Mouse (Mus musculus) liver, embryonic 13.5 days (tissue): ENCODE data around the gene Rapgef4. TPM values are rescaled to one million over a fixed set of nuclear protein-coding genes. Genes with fewer than 3 reads are reported as not detected.

Experiments used
- ATAC-seq: fragments of 200-750 bp; cut with Nextera tagmentation; 2 replicates; pipeline ENCODE4 v1.8.0; 2017; ENCODE audit warnings: low read depth, mild to moderate bottlenecking, moderate number of reproducible peaks, moderate library complexity
- DNase-seq: peaks from one replicate; pipeline ENCODE4 v3.0.0; 2022
- H3K27ac ChIP-seq: fragments of 300-500 bp; sonication (generic); 2 replicates; pipeline ENCODE4 v1.5.1; 2015; ENCODE audit warnings: moderate library complexity, mild to moderate bottlenecking, inconsistent platforms
- H3K27me3 ChIP-seq: fragments of 300-500 bp; sonication (generic); 2 replicates; pipeline ENCODE4 v1.6.1; 2015; ENCODE audit warnings: mild to moderate bottlenecking, inconsistent platforms
- H3K36me3 ChIP-seq: fragments of 300-500 bp; sonication (generic); 2 replicates; pipeline ENCODE4 v1.6.1; 2015; ENCODE audit warnings: mild to moderate bottlenecking, inconsistent platforms
- H3K4me1 ChIP-seq: fragments of 300-500 bp; sonication (generic); replicated peaks from 2 replicates; pipeline ENCODE4 v1.6.1; 2015; ENCODE audit warnings: inconsistent platforms
- H3K4me2 ChIP-seq: fragments of 300-500 bp; sonication (generic); 2 replicates; pipeline ENCODE4 v1.6.1; 2015; ENCODE audit warnings: inconsistent platforms, mild to moderate bottlenecking, moderate library complexity
- H3K4me3 ChIP-seq: fragments of 300-500 bp; sonication (generic); replicated peaks from 2 replicates; pipeline ENCODE4 v1.5.1; 2015; ENCODE audit warnings: mild to moderate bottlenecking, inconsistent platforms
- H3K9ac ChIP-seq: fragments of 300-500 bp; sonication (generic); 2 replicates; pipeline ENCODE4 v1.6.1; 2015; ENCODE audit warnings: mild to moderate bottlenecking, inconsistent platforms
- H3K9me3 ChIP-seq: fragments of 300-500 bp; sonication (generic); replicated peaks from 2 replicates; pipeline ENCODE4 v1.6.1; 2016; ENCODE audit warnings: inconsistent platforms
- WGBS: fragments of 180-500 bp; shearing (Covaris S2); methylation state at CpG from one replicate; pipeline ENCODE4 v1.1.7; 2015; ENCODE audit not compliant: insufficient replicate concordance; 5-methylcytosine and 5-hydroxymethylcytosine counted together
- polyA plus RNA-seq: library from polyadenylated mRNA; unstranded; fragments of >200 nt; fragmentation: Nextera tagmentation; extraction: Ambion mirVana; gene quantifications from 2 replicates; pipeline ENCODE4 v1.2.1, GENCODE M21; 2015

The Rapgef4 gene
- polyA plus RNA-seq, 1 experiment from 2014 or later = 2.7 TPM

DNA sequence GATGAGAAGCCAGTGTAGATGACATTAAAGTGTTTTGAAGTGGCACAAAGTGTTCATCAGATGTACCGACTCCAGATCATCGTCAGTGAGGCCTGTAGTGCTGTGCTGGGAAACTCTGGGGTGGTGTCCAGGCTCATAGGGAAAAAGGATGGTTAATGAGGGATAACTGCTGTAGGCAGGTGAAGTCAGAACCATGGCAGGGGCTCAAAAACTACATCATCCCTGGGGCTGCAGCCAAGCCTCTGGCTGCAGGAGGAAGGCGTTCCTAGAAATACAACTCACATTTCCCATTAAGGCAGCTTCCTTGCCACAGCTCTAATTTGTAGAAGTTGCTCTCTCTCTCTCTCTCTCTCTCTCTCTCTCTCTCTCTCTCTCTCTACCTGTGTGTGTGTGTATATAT lies 22.6 kb upstream of the Rapgef4 start:
- no peak overlapping the region for H3K4me2 ChIP-seq
- 80% methylated on average over 3 of the region's 3 CpGs for WGBS
- H3K9ac ChIP-seq = no peak overlapping the region
- ATAC-seq = no peak
- H3K9me3 ChIP-seq = no peaks in the 10 kb centered on the region
- H3K27me3 ChIP-seq = no peaks in the 10 kb centered on the region
- no peaks in the 10 kb centered on the region for H3K4me1 ChIP-seq
- H3K4me3 ChIP-seq = no peak overlapping the region
- no peaks in the 10 kb centered on the region for H3K36me3 ChIP-seq
- H3K27ac ChIP-seq = no peak overlapping the region
- DNase-seq = no peak

GRCm38 (mm10) chr2:71964216-71964615 lies 16.8 kb upstream of the Rapgef4 start:
- Histone ChIP-seq H3K9me3 (no peaks in the 10 kb centered on the region), H3K4me2 (no peak overlapping the region), H3K4me1 (no peaks in the 10 kb centered on the region), H3K36me3 (no peaks in the 10 kb centered on the region), H3K9ac (no peak overlapping the region), H3K4me3 (no peak overlapping the region), H3K27me3 (no peaks in the 10 kb centered on the region), H3K27ac (no peak overlapping the region)
- DNase-seq = no peak
- 51% methylated on average over 10 of the region's 10 CpGs for WGBS
- no peak for ATAC-seq

DNA sequence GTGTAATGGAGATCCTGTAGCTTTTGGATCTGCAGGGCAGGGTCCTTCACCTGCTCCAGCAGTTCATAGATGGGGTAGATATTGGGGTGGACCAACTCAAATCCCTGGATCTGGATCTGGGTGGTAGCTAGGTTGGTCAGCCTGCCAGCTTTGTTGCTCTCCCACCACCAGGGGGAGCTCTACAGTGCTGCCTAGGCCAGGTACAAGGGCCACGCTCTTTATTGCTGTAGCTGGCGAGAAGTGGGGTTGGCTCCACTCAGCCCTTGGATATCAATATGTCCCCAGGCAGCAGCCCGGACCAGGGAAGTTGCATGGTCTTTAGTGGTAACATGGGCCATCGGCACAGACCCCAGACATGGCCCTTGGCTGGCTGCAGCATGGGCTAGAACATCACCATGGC lies 15.6 kb upstream of the Rapgef4 start:
- 66% methylated on average over 4 of the region's 4 CpGs for WGBS

DNA sequence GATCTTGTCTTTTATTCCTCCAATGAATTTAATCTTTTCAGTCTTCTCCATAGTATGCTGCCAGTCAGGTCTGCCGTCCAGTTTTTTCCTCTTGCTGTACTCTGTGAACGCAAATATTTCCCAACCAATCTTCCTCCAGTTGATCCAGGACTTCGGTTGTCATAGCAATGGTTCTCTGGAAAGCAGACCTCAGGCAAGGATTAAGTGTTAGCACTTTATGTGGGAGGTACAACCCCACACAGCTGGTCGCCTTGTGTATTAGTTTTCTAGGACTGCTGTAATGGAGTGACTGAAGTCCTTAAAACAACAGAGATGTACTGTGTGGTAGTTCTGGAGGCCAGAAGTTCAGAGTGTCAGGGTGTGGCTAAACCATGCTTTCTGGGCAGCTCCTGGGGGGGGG lies 14.3 kb upstream of the Rapgef4 start:
- no peaks in the 10 kb centered on the region for H3K4me1 ChIP-seq
- no peaks in the 10 kb centered on the region for H3K27me3 ChIP-seq
- no peak for ATAC-seq
- 62% methylated on average over 4 of the region's 4 CpGs for WGBS
- no peak overlapping the region for H3K4me2 ChIP-seq
- no peak for DNase-seq
- no peak overlapping the region for H3K9ac ChIP-seq
- no peaks in the 10 kb centered on the region for H3K9me3 ChIP-seq
- no peak overlapping the region for H3K27ac ChIP-seq
- H3K4me3 ChIP-seq = no peak overlapping the region
- no peaks in the 10 kb centered on the region for H3K36me3 ChIP-seq

More for the DNA sequence above, 15.6 kb upstream of the Rapgef4 start:
- DNase-seq = no peak
- ATAC-seq = no peak; the same call in 1 of the 2 replicates
- no peak overlapping the region for H3K9ac ChIP-seq
- no peaks in the 10 kb centered on the region for H3K36me3 ChIP-seq
- no peak overlapping the region for H3K4me3 ChIP-seq
- H3K27ac ChIP-seq = no peak overlapping the region
- H3K4me2 ChIP-seq = no peak overlapping the region
- no peaks in the 10 kb centered on the region for H3K9me3 ChIP-seq
- H3K4me1 ChIP-seq = no peaks in the 10 kb centered on the region
- H3K27me3 ChIP-seq = no peaks in the 10 kb centered on the region

DNA sequence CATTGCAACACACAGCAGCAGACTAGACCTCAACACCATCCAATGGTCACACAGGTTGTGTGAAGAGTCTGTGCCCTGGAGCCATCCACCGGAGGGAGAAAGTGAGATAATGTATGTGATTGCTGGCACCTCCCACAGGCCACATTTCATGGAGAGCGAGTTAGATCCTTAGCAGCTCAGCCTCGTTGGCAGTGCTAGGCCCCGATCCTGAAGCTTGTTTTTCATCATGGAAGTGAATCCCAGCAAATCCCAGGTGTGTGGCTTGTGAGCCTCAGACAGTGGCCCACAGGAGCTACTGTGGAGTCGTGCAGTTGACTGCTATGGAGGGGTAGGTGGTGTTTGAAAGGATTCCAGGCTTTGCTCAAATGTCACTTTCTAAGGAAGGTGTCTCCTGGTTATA lies 13.2 kb upstream of the Rapgef4 start:
- H3K36me3 ChIP-seq = no peaks in the 10 kb centered on the region
- ATAC-seq (no peak), DNase-seq (no peak)
- no peak overlapping the region for H3K4me2 ChIP-seq
- H3K9me3 ChIP-seq = no peaks in the 10 kb centered on the region
- H3K4me3 ChIP-seq = no peak overlapping the region
- no peak overlapping the region for H3K27ac ChIP-seq
- WGBS = 48% methylated on average over 5 of the region's 5 CpGs
- no peaks in the 10 kb centered on the region for H3K4me1 ChIP-seq
- H3K27me3 ChIP-seq = no peaks in the 10 kb centered on the region
- no peak overlapping the region for H3K9ac ChIP-seq

- Histone ChIP-seq H3K9me3 (no peaks in the 10 kb centered on the region), H3K9ac (no peak overlapping the region), H3K4me2 (no peak overlapping the region), H3K27me3 (no peaks in the 10 kb centered on the region), H3K4me1 (no peaks in the 10 kb centered on the region), H3K4me3 (no peak overlapping the region), H3K27ac (no peak overlapping the region), H3K36me3 (no peaks in the 10 kb centered on the region)
- 69% methylated on average over 3 of the region's 3 CpGs for WGBS
- DNase-seq (no peak), ATAC-seq (no peak)
Measured at GRCm38 (mm10) chr2:71973646-71974045, 7.4 kb upstream of the Rapgef4 start.

GRCm38 (mm10) chr2:71974143-71974846 lies 6.7 kb upstream of the Rapgef4 start:
- Histone ChIP-seq H3K4me2 (no peak overlapping the region), H3K4me3 (no peak overlapping the region), H3K9me3 (no peaks in the 10 kb centered on the region), H3K4me1 (no peaks in the 10 kb centered on the region), H3K27ac (no peak overlapping the region), H3K27me3 (no peaks in the 10 kb centered on the region), H3K9ac (no peak overlapping the region), H3K36me3 (no peaks in the 10 kb centered on the region)
- no peak for DNase-seq
- ATAC-seq = no peak
- 62% methylated on average over 11 of the region's 11 CpGs for WGBS

GRCm38 (mm10) chr2:71979981-71980380 lies 1.1 kb upstream of the Rapgef4 start:
- 73% methylated on average over 7 of the region's 7 CpGs for WGBS
- Histone ChIP-seq H3K4me3 (no peak overlapping the region), H3K27ac (no peak overlapping the region), H3K4me2 (no peak overlapping the region), H3K36me3 (no peaks in the 10 kb centered on the region), H3K4me1 (peaks cover 11% of the 10 kb centered on the region), H3K9me3 (no peaks in the 10 kb centered on the region), H3K27me3 (peaks cover 35% of the 10 kb centered on the region), H3K9ac (no peak overlapping the region)
- DNase-seq = no peak
- ATAC-seq = no peak

- H3K4me2 ChIP-seq = peak overlapping the region; percentile 74
- H3K36me3 ChIP-seq = no peaks in the 10 kb centered on the region
- ATAC-seq = no peak
- H3K9ac ChIP-seq = peak overlapping the region; percentile 54
- WGBS = 17% methylated on average over 24 of the region's 24 CpGs
- peak overlapping the region; percentile 56 for H3K4me3 ChIP-seq
- no peak for DNase-seq
- H3K4me1 ChIP-seq = peaks cover 11% of the 10 kb centered on the region
- H3K27ac ChIP-seq = no peak overlapping the region
- H3K9me3 ChIP-seq = no peaks in the 10 kb centered on the region
- peaks cover 35% of the 10 kb centered on the region for H3K27me3 ChIP-seq
Measured at GRCm38 (mm10) chr2:71981343-71981851, 357 bp downstream of the Rapgef4 start.

GRCm38 (mm10) chr2:71981896-71982295 lies 856 bp downstream of the Rapgef4 start:
- H3K9me3 ChIP-seq = no peaks in the 10 kb centered on the region
- peaks cover 35% of the 10 kb centered on the region for H3K27me3 ChIP-seq
- H3K4me2 ChIP-seq = peak overlapping the region; percentile 74
- ATAC-seq (no peak), DNase-seq (no peak)
- peaks cover 11% of the 10 kb centered on the region for H3K4me1 ChIP-seq
- no peak overlapping the region for H3K9ac ChIP-seq
- peak overlapping the region; percentile 56 for H3K4me3 ChIP-seq
- H3K36me3 ChIP-seq = no peaks in the 10 kb centered on the region
- 69% methylated on average over 6 of the region's 6 CpGs for WGBS
- no peak overlapping the region for H3K27ac ChIP-seq

DNA sequence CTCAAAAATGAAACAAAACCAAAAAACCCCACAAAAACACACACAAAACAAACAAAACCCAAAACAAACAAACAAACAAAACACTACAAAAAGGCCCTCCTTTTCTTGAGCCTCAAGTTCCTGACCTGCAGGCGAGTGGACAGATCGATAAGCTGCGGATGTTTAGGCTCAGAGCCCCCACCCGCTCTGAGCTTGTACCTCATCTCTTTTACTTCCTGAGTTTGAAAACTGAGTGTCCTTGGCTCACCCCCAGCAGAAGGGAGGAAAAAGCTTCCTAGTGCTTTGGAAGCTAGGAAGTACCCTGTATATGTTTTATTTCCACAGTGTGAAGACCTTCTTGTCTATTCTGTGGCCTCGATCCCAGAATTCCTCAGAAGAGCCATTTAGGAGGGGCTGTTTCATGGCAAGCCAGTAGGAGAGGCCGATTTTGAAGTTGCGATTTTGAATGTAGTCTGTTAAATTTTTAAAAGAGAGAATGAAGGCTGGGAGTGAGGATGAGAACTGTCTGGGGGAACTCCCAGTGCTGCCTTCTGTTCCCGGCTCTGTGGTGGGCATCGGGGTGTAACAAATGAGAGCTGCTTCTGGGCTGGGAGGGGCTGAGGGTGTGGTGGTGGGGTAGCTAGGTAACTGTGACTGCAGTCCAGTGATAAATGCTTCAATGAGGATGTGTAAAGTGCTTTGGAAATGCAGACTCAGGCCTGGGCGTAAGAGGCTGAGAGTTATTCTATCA lies 2.0 kb downstream of the Rapgef4 start:
- ATAC-seq (peak; percentile 91), DNase-seq (peak; percentile 38)
- Histone ChIP-seq H3K27me3 (peaks cover 35% of the 10 kb centered on the region), H3K4me2 (peak overlapping the region; percentile 33), H3K4me3 (peak overlapping the region; percentile 10; the same call in 1 of the 2 replicates), H3K4me1 (peaks cover 11% of the 10 kb centered on the region), H3K9me3 (no peaks in the 10 kb centered on the region), H3K36me3 (no peaks in the 10 kb centered on the region), H3K27ac (peak overlapping the region; percentile 42), H3K9ac (no peak overlapping the region)
- 44% methylated on average over 10 of the region's 10 CpGs for WGBS
